Mouse (Mus musculus): Measurements from ENCODE around the gene Mif4gd. TPM values are rescaled to one million over a fixed set of nuclear protein-coding genes. Genes with fewer than 3 reads are reported as not detected.

The Mif4gd gene
- total and polyA plus RNA-seq, 3 experiments, result 42.0 to 62.9 TPM; not detected in 1

DNA sequence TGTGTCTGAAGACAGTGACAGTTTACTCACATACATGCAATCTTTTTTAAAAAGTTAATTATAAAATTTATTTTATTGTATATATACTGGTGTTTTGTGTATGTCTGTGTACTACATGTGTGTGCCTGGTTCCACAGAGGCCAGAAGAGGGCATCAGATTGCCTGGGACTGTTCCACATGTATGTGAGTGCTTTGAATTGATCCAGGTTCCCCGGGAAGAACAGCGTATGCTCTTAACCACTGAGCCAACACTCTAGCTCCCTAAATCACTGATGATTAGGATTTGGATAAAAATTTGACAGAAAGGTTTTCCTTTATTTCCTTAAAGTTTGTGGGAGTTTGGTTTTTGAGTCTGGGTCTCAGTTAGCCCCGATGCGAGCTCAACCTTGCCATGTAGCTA is 49.4 kb downstream of the Mif4gd start:
- Histone ChIP-seq H3K27ac (ENCODE audit: control insufficient read depth, low read depth, low read length) (peak overlapping the region; percentile 80), H3K27me3 (ENCODE audit: control insufficient read depth in 1 of 2, insufficient read depth in 2 of 2, low read length in 2 of 2) (no peaks in the 10 kb centered on the region), H3K9me3 (replicated peaks; ENCODE audit: insufficient read depth, low read length) (no peaks in the 10 kb centered on the region), H3K4me1 (ENCODE audit: control insufficient read depth in 1 of 2, insufficient read depth in 2 of 2, low read length in 2 of 2) (peaks cover 0 to 12% of the 10 kb centered on the region in 2 experiments; a peak in 2 of 4 replicates), H3K4me3 (ENCODE audit: control insufficient read depth in 1 of 2, insufficient read depth in 1 of 2, low read depth in 2 of 2, low read length in 2 of 2) (peak overlapping the region; percentile 45 to 54), H3K9ac (ENCODE audit: control insufficient read depth, low read depth, low read length, poor library complexity, severe bottlenecking) (peak overlapping the region; percentile 70), H3K36me3 (ENCODE audit: control insufficient read depth in 1 of 2, insufficient read depth in 2 of 2, low read length in 2 of 2) (peaks cover 14 to 16% of the 10 kb centered on the region in 2 experiments), H3K79me2 (ENCODE audit: control insufficient read depth, insufficient read depth, low read length, poor library complexity) (peaks cover 24% of the 10 kb centered on the region)
- peak; percentile 80 for DNase-seq (ENCODE audit: low read depth, low spot score)
- TF ChIP-seq ZKSCAN1 (IDR thresholded peaks at IDR 0.05; ENCODE audit: low read depth, low read length) (no peak), ELF1 (IDR thresholded peaks at IDR 0.05; ENCODE audit: low read depth, low read length) (0 out of 2 replicates have a peak, but pooled peaks have one; percentile 16), CHD1 (IDR thresholded peaks at IDR 0.05; ENCODE audit: low read depth, low read length) (peak; percentile 88; the same call in 1 of the 2 replicates), TCF12 (IDR thresholded peaks at IDR 0.05; ENCODE audit: low read depth, low read length) (0 out of 2 replicates have a peak, but pooled peaks have one; percentile 24), MAZ (IDR thresholded peaks at IDR 0.05; ENCODE audit: low read depth, low read length) (no peak; the same call in 1 of the 2 replicates), ZC3H11A (IDR thresholded peaks at IDR 0.05; ENCODE audit: low read depth, low read length) (0 out of 2 replicates have a peak, but pooled peaks have one; percentile 11), EP300 (IDR thresholded peaks at IDR 0.05; ENCODE audit: low read depth in 1 of 2, low read length in 2 of 2) (no peak), SMC3 (IDR thresholded peaks at IDR 0.05; ENCODE audit: low read depth, low read length) (peak; percentile 58), RCOR1 (IDR thresholded peaks at IDR 0.05; ENCODE audit: low read depth, low read length) (no peak), TBP (IDR thresholded peaks at IDR 0.05; ENCODE audit: low read depth, low read length) (peak; percentile 46), CTCF (IDR thresholded peaks at IDR 0.05 in 2 of 3, conservative IDR thresholded peaks at IDR 0.05 in 1 of 3; ENCODE audit: control insufficient read depth in 1 of 3, insufficient read depth in 1 of 3, low read depth in 2 of 3, low read length in 3 of 3, poor library complexity in 1 of 3, severe bottlenecking in 1 of 3) (peak; percentile 31 to 61 (median 59)), MXI1 (IDR thresholded peaks at IDR 0.05; ENCODE audit: low read depth, low read length) (peak; percentile 81), MYC (IDR thresholded peaks at IDR 0.05; ENCODE audit: low read depth, low read length) (peak; percentile 86), MEF2A (IDR thresholded peaks at IDR 0.05; ENCODE audit: extremely low read depth, insufficient replicate concordance, low read depth, low read length, poor library complexity, severe bottlenecking) (no peak), SIN3A (IDR thresholded peaks at IDR 0.05; ENCODE audit: low read length) (0 out of 2 replicates have a peak, but pooled peaks have one; percentile 2), HCFC1 (IDR thresholded peaks at IDR 0.05; ENCODE audit: low read depth, low read length) (no peak), ZMIZ1 (IDR thresholded peaks at IDR 0.05; ENCODE audit: low read depth, low read length) (0 out of 2 replicates have a peak, but pooled peaks have one; percentile 30), JUND (IDR thresholded peaks at IDR 0.05; ENCODE audit: low read depth, low read length) (no peak), UBTF (IDR thresholded peaks at IDR 0.05; ENCODE audit: borderline replicate concordance, insufficient read depth, low read depth, low read length) (no peak), MAX (IDR thresholded peaks at IDR 0.05; ENCODE audit: low read length) (no peak), MAFK (IDR thresholded peaks at IDR 0.05; ENCODE audit: borderline replicate concordance, low read depth, low read length) (no peak), E2F4 (IDR thresholded peaks at IDR 0.05; ENCODE audit: borderline replicate concordance, low read depth, low read length) (no peak), ETS1 (IDR thresholded peaks at IDR 0.05; ENCODE audit: low read depth, low read length) (0 out of 2 replicates have a peak, but pooled peaks have one; percentile 22), TAL1 (IDR thresholded peaks at IDR 0.05; ENCODE audit: low read length) (no peak), NRF1 (IDR thresholded peaks at IDR 0.05; ENCODE audit: insufficient read depth, low read depth, low read length, poor library complexity, severe bottlenecking) (no peak), USF2 (IDR thresholded peaks at IDR 0.05; ENCODE audit: borderline replicate concordance in 1 of 2, insufficient read depth in 1 of 2, low read depth in 1 of 2, low read length in 2 of 2) (no peak)

Other genes starting within 250 kb of the Mif4gd start
- 0.88 and 1.1 TPM in 2 replicates for gene Hid1, start 245.2 kb downstream of the Mif4gd start, total RNA-seq (2012; rRNA removed)
- 1 to 10 TPM in 1 of 2 experiments, not detected in 1; 3.0 TPM for gene Hid1, start 245.2 kb downstream of the Mif4gd start, polyA plus RNA-seq (2012; ENCODE audit: insufficient read depth in 1 of 2, insufficient read length in 2 of 2, low read depth in 1 of 2, low replicate concordance in 2 of 2, missing spikeins in 1 of 2)
- gene Cdr2l, start 231.1 kb downstream of the Mif4gd start, total RNA-seq (2012; rRNA removed), result 6.3 and 8.2 TPM in 2 replicates
- 1 to 10 TPM in 1 of 2 experiments, not detected in 1; 5.2 TPM for gene Cdr2l, start 231.1 kb downstream of the Mif4gd start, polyA plus RNA-seq (2012; ENCODE audit: insufficient read depth in 1 of 2, insufficient read length in 2 of 2, low read depth in 1 of 2, low replicate concordance in 2 of 2, missing spikeins in 1 of 2)
- gene Mrpl58, start 209.2 kb downstream of the Mif4gd start, total RNA-seq (2012; rRNA removed), result 132 and 137 TPM in 2 replicates
- 100 to 1,000 TPM in 1 of 2 experiments, not detected in 1; 137 TPM for gene Mrpl58, start 209.2 kb downstream of the Mif4gd start, polyA plus RNA-seq (2012; ENCODE audit: insufficient read depth in 1 of 2, insufficient read length in 2 of 2, low read depth in 1 of 2, low replicate concordance in 2 of 2, missing spikeins in 1 of 2)
- 665 and 706 TPM in 2 replicates for gene Atp5h, start 193.0 kb downstream of the Mif4gd start, total RNA-seq (2012; rRNA removed)
- 1,000 to 10,000 TPM in 1 of 2 experiments, 100 to 1,000 TPM in 1; 525 to 1,715 TPM for gene Atp5h, start 193.0 kb downstream of the Mif4gd start, polyA plus RNA-seq (2012; ENCODE audit: insufficient read depth in 1 of 2, insufficient read length in 2 of 2, low read depth in 1 of 2, low replicate concordance in 2 of 2, missing spikeins in 1 of 2)
- 12.3 and 13.2 TPM in 2 replicates for gene Kctd2, start 192.8 kb downstream of the Mif4gd start, total RNA-seq (2012; rRNA removed)
- gene Kctd2, start 192.8 kb downstream of the Mif4gd start, polyA plus RNA-seq (2012; ENCODE audit: insufficient read depth in 1 of 2, insufficient read length in 2 of 2, low read depth in 1 of 2, low replicate concordance in 2 of 2, missing spikeins in 1 of 2), result 10 to 100 TPM in 1 of 2 experiments, not detected in 1; 20.6 TPM
- not detected in 2 replicates for gene Trim80, start 172.4 kb downstream of the Mif4gd start, total RNA-seq (2012; rRNA removed)
- not detected for gene Trim80, start 172.4 kb downstream of the Mif4gd start, polyA plus RNA-seq (2012; ENCODE audit: insufficient read depth in 1 of 2, insufficient read length in 2 of 2, low read depth in 1 of 2, low replicate concordance in 2 of 2, missing spikeins in 1 of 2)
- 0.07 TPM in 1 of 2 replicates, not detected in the other for gene Slc16a5, start 150.5 kb downstream of the Mif4gd start, total RNA-seq (2012; rRNA removed)
- gene Slc16a5, start 150.5 kb downstream of the Mif4gd start, polyA plus RNA-seq (2012; ENCODE audit: insufficient read depth in 1 of 2, insufficient read length in 2 of 2, low read depth in 1 of 2, low replicate concordance in 2 of 2, missing spikeins in 1 of 2), result under 1 TPM in 1 of 2 experiments, not detected in 1; 0.26 TPM
- gene Armc7, start 137.3 kb downstream of the Mif4gd start, total RNA-seq (2012; rRNA removed), result 7.0 and 9.1 TPM in 2 replicates
- gene Armc7, start 137.3 kb downstream of the Mif4gd start, polyA plus RNA-seq (2012; ENCODE audit: insufficient read depth in 1 of 2, insufficient read length in 2 of 2, low read depth in 1 of 2, low replicate concordance in 2 of 2, missing spikeins in 1 of 2), result 10 to 100 TPM in 1 of 2 experiments, not detected in 1; 13.1 TPM
- 96.6 and 99.3 TPM in 2 replicates for gene Nt5c, start 121.1 kb downstream of the Mif4gd start, total RNA-seq (2012; rRNA removed)
- gene Nt5c, start 121.1 kb downstream of the Mif4gd start, polyA plus RNA-seq (2012; ENCODE audit: insufficient read depth in 1 of 2, insufficient read length in 2 of 2, low read depth in 1 of 2, low replicate concordance in 2 of 2, missing spikeins in 1 of 2), result 100 to 1,000 TPM in 1 of 2 experiments, not detected in 1; 102 TPM
- gene Jpt1, start 98.6 kb downstream of the Mif4gd start, total RNA-seq (2012; rRNA removed), result 331 and 353 TPM in 2 replicates
- gene Jpt1, start 98.6 kb downstream of the Mif4gd start, polyA plus RNA-seq (2012; ENCODE audit: insufficient read depth in 1 of 2, insufficient read length in 2 of 2, low read depth in 1 of 2, low replicate concordance in 2 of 2, missing spikeins in 1 of 2), result 100 to 1,000 TPM in 1 of 2 experiments, not detected in 1; 382 TPM
- 653 and 657 TPM in 2 replicates for gene Sumo2, start 76.7 kb downstream of the Mif4gd start, total RNA-seq (2012; rRNA removed)
- gene Sumo2, start 76.7 kb downstream of the Mif4gd start, polyA plus RNA-seq (2012; ENCODE audit: insufficient read depth in 1 of 2, insufficient read length in 2 of 2, low read depth in 1 of 2, low replicate concordance in 2 of 2, missing spikeins in 1 of 2), result 100 to 1,000 TPM in 1 of 2 experiments, not detected in 1; 556 TPM
- gene Nup85, start 48.5 kb downstream of the Mif4gd start, total RNA-seq (2012; rRNA removed), result 338 and 362 TPM in 2 replicates
- 100 to 1,000 TPM in 1 of 2 experiments, not detected in 1; 370 TPM for gene Nup85, start 48.5 kb downstream of the Mif4gd start, polyA plus RNA-seq (2012; ENCODE audit: insufficient read depth in 1 of 2, insufficient read length in 2 of 2, low read depth in 1 of 2, low replicate concordance in 2 of 2, missing spikeins in 1 of 2)
- gene Mrps7, start 9.0 kb downstream of the Mif4gd start, total RNA-seq (2012; rRNA removed), result 138 and 157 TPM in 2 replicates
- 100 to 1,000 TPM; 106 to 199 TPM for gene Mrps7, start 9.0 kb downstream of the Mif4gd start, polyA plus RNA-seq (2012; ENCODE audit: insufficient read depth in 1 of 2, insufficient read length in 2 of 2, low read depth in 1 of 2, low replicate concordance in 2 of 2, missing spikeins in 1 of 2)
- 24.0 and 28.6 TPM in 2 replicates for gene Gga3, start 8.9 kb downstream of the Mif4gd start, total RNA-seq (2012; rRNA removed)
- 10 to 100 TPM in 1 of 2 experiments, not detected in 1; 59.9 TPM for gene Gga3, start 8.9 kb downstream of the Mif4gd start, polyA plus RNA-seq (2012; ENCODE audit: insufficient read depth in 1 of 2, insufficient read length in 2 of 2, low read depth in 1 of 2, low replicate concordance in 2 of 2, missing spikeins in 1 of 2)
- gene Slc25a19, start 15.3 kb upstream of the Mif4gd start, total RNA-seq (2012; rRNA removed), result 30.0 and 35.3 TPM in 2 replicates
- gene Slc25a19, start 15.3 kb upstream of the Mif4gd start, polyA plus RNA-seq (2012; ENCODE audit: insufficient read depth in 1 of 2, insufficient read length in 2 of 2, low read depth in 1 of 2, low replicate concordance in 2 of 2, missing spikeins in 1 of 2), result 10 to 100 TPM in 1 of 2 experiments, not detected in 1; 43.1 TPM
- 75.3 and 93.2 TPM in 2 replicates for gene Grb2, start 95.6 kb upstream of the Mif4gd start, total RNA-seq (2012; rRNA removed)
- gene Grb2, start 95.6 kb upstream of the Mif4gd start, polyA plus RNA-seq (2012; ENCODE audit: insufficient read depth in 1 of 2, insufficient read length in 2 of 2, low read depth in 1 of 2, low replicate concordance in 2 of 2, missing spikeins in 1 of 2), result 100 to 1,000 TPM in 1 of 2 experiments, not detected in 1; 261 TPM
- 23.2 and 26.2 TPM in 2 replicates for gene Tmem94, start 152.5 kb upstream of the Mif4gd start, total RNA-seq (2012; rRNA removed)
- 10 to 100 TPM; 38.9 to 64.4 TPM for gene Tmem94, start 152.5 kb upstream of the Mif4gd start, polyA plus RNA-seq (2012; ENCODE audit: insufficient read depth in 1 of 2, insufficient read length in 2 of 2, low read depth in 1 of 2, low replicate concordance in 2 of 2, missing spikeins in 1 of 2)
- gene Caskin2, start 200.7 kb upstream of the Mif4gd start, total RNA-seq (2012; rRNA removed), result 6.5 and 6.8 TPM in 2 replicates
- 10 to 100 TPM in 1 of 2 experiments, not detected in 1; 10.9 TPM for gene Caskin2, start 200.7 kb upstream of the Mif4gd start, polyA plus RNA-seq (2012; ENCODE audit: insufficient read depth in 1 of 2, insufficient read length in 2 of 2, low read depth in 1 of 2, low replicate concordance in 2 of 2, missing spikeins in 1 of 2)
- gene Tsen54, start 201.8 kb upstream of the Mif4gd start, total RNA-seq (2012; rRNA removed), result 55.5 and 72.0 TPM in 2 replicates
- 10 to 100 TPM in 1 of 2 experiments, not detected in 1; 55.8 TPM for gene Tsen54, start 201.8 kb upstream of the Mif4gd start, polyA plus RNA-seq (2012; ENCODE audit: insufficient read depth in 1 of 2, insufficient read length in 2 of 2, low read depth in 1 of 2, low replicate concordance in 2 of 2, missing spikeins in 1 of 2)
- gene Llgl2, start 211.1 kb upstream of the Mif4gd start, total RNA-seq (2012; rRNA removed), result 13.7 and 15.9 TPM in 2 replicates
- gene Llgl2, start 211.1 kb upstream of the Mif4gd start, polyA plus RNA-seq (2012; ENCODE audit: insufficient read depth in 1 of 2, insufficient read length in 2 of 2, low read depth in 1 of 2, low replicate concordance in 2 of 2, missing spikeins in 1 of 2), result 10 to 100 TPM in 1 of 2 experiments, not detected in 1; 22.6 TPM
- 1.3 and 1.5 TPM in 2 replicates for gene Myo15b, start 245.4 kb upstream of the Mif4gd start, total RNA-seq (2012; rRNA removed)
- 1 to 10 TPM in 1 of 2 experiments, not detected in 1; 3.2 TPM for gene Myo15b, start 245.4 kb upstream of the Mif4gd start, polyA plus RNA-seq (2012; ENCODE audit: insufficient read depth in 1 of 2, insufficient read length in 2 of 2, low read depth in 1 of 2, low replicate concordance in 2 of 2, missing spikeins in 1 of 2)

Data from MEL (cell line).